Mouse (Mus musculus) C2C12 (cell line): ENCODE data around the gene Ank2. TPM values are rescaled to one million over a fixed set of nuclear protein-coding genes. Genes with fewer than 3 reads are reported as not detected.
A peak's percentile ranks its signal among the peaks of the same experiment; 100 is the strongest.

Experiments used
- H3K27me3 ChIP-seq: one replicate; pipeline ENCODE4 v1.6.1; 2011; ENCODE audit not compliant: control insufficient read depth, insufficient read depth, insufficient read length
- H3K36me3 ChIP-seq: one replicate; pipeline ENCODE4 v1.6.1; 2011; ENCODE audit not compliant: control insufficient read depth, insufficient read depth
- H3K4me3 ChIP-seq: one replicate; pipeline ENCODE4 v1.5.1; 2011; ENCODE audit warnings: mild to moderate bottlenecking, control low read depth; ENCODE audit not compliant: poor library complexity, insufficient read depth, severe bottlenecking
- H3K79me2 ChIP-seq: one replicate; pipeline ENCODE4 v1.6.1; 2011; ENCODE audit not compliant: control insufficient read depth, insufficient read depth
- H3K79me3 ChIP-seq: one replicate; pipeline ENCODE4 v1.6.1; 2011; ENCODE audit warnings: low read depth, control low read depth
- H3ac ChIP-seq: one replicate; pipeline ENCODE3; 2011; ENCODE audit warnings: low read depth; ENCODE audit not compliant: control insufficient read depth, insufficient read length
- CEBPB ChIP-seq: IDR thresholded peaks from one replicate; pipeline ENCODE4 v1.6.1; 2011; ENCODE audit warnings: low read depth, mild to moderate bottlenecking, control low read depth, moderate library complexity
- CTCF ChIP-seq: IDR thresholded peaks from one replicate; pipeline ENCODE4 v1.5.1; 2011; ENCODE audit not compliant: control insufficient read depth, insufficient read depth, insufficient read length
- FOSL1 ChIP-seq: IDR thresholded peaks from one replicate; pipeline ENCODE4 v1.8.0; 2011; ENCODE audit warnings: mild to moderate bottlenecking, low read length; ENCODE audit not compliant: poor library complexity, insufficient read depth, severe bottlenecking
- MAX ChIP-seq: IDR thresholded peaks from one replicate; pipeline ENCODE4 v1.6.1; 2011; ENCODE audit warnings: mild to moderate bottlenecking, control low read depth
- MYOD1 ChIP-seq: IDR thresholded peaks from one replicate; pipeline ENCODE4 v1.6.1; 2011; ENCODE audit warnings: low read depth; ENCODE audit not compliant: control insufficient read depth, insufficient read length
- MYOG ChIP-seq: IDR thresholded peaks from one replicate; pipeline ENCODE4 v1.6.1; 2011; ENCODE audit not compliant: control insufficient read depth, insufficient read length; ENCODE audit errors: extremely low read depth
- USF1 ChIP-seq: IDR thresholded peaks from one replicate; pipeline ENCODE4 v1.6.1; 2011; ENCODE audit warnings: low read depth, mild to moderate bottlenecking, control low read depth, moderate library complexity
- polyA plus RNA-seq: library from polyadenylated mRNA; unstranded; fragments of >200 nt; fragmentation: generic; extraction: Trizol; gene quantifications from one replicate; pipeline ENCODE4 v1.2.1, GENCODE M21; 2012; ENCODE audit warnings: missing spikeins

Ank2 gene
- polyA plus RNA-seq, 1 experiment = 3.5 TPM

- Histone ChIP-seq H3K79me3 (no peaks in the 10 kb centered on the region), H3K4me3 (no peak overlapping the region), H3ac (no peak overlapping the region), H3K79me2 (no peaks in the 10 kb centered on the region), H3K27me3 (no peaks in the 10 kb centered on the region), H3K36me3 (no peaks in the 10 kb centered on the region)
- TF ChIP-seq FOSL1 (no peak), CTCF (no peak), CEBPB (no peak), USF1 (no peak), MAX (no peak), MYOG (no peak), MYOD1 (no peak)
These were observed 516.3 kb downstream of the Ank2 start for GRCm38 (mm10) chr3:126982814-126983213.

GRCm38 (mm10) chr3:126981163-126981562 is 518.0 kb downstream of the Ank2 start:
- Histone ChIP-seq H3ac (no peak overlapping the region), H3K36me3 (no peaks in the 10 kb centered on the region), H3K79me3 (no peaks in the 10 kb centered on the region), H3K79me2 (no peaks in the 10 kb centered on the region), H3K4me3 (no peak overlapping the region), H3K27me3 (no peaks in the 10 kb centered on the region)
- no peak for TF ChIP-seq CEBPB

GRCm38 (mm10) chr3:126979635-126980034 is 519.5 kb downstream of the Ank2 start:
- no peak overlapping the region for H3K4me3 ChIP-seq
- no peaks in the 10 kb centered on the region for H3K36me3 ChIP-seq
- no peaks in the 10 kb centered on the region for H3K79me2 ChIP-seq
- H3K27me3 ChIP-seq = no peaks in the 10 kb centered on the region
- H3K79me3 ChIP-seq = no peaks in the 10 kb centered on the region
- H3ac ChIP-seq = no peak overlapping the region
- TF ChIP-seq MYOG (no peak), CTCF (no peak), CEBPB (no peak), MYOD1 (no peak), USF1 (no peak), FOSL1 (no peak), MAX (no peak)

- Histone ChIP-seq H3K36me3 (no peaks in the 10 kb centered on the region), H3K4me3 (no peak overlapping the region)
- no peak for TF ChIP-seq CEBPB
- peak; percentile 2 for TF ChIP-seq CTCF
These were observed 520.3 kb downstream of the Ank2 start for GRCm38 (mm10) chr3:126978768-126979410.

GRCm38 (mm10) chr3:126977399-126977798 is 521.8 kb downstream of the Ank2 start:
- Histone ChIP-seq H3K4me3 (no peak overlapping the region), H3K36me3 (no peaks in the 10 kb centered on the region), H3K27me3 (no peaks in the 10 kb centered on the region), H3ac (no peak overlapping the region), H3K79me3 (no peaks in the 10 kb centered on the region), H3K79me2 (no peaks in the 10 kb centered on the region)
- no peak for TF ChIP-seq MAX
- no peak for TF ChIP-seq USF1
- TF ChIP-seq MYOD1 = no peak
- TF ChIP-seq MYOG = no peak
- no peak for TF ChIP-seq CEBPB
- no peak for TF ChIP-seq CTCF
- no peak for TF ChIP-seq FOSL1

More at GRCm38 (mm10) chr3:126978768-126979410, 520.3 kb downstream of the Ank2 start:
- no peaks in the 10 kb centered on the region for H3K79me2 ChIP-seq
- no peaks in the 10 kb centered on the region for H3K27me3 ChIP-seq
- H3ac ChIP-seq = no peak overlapping the region
- no peaks in the 10 kb centered on the region for H3K79me3 ChIP-seq

GRCm38 (mm10) chr3:126976793-126977192 is 522.4 kb downstream of the Ank2 start:
- Histone ChIP-seq H3K4me3 (no peak overlapping the region), H3K79me2 (no peaks in the 10 kb centered on the region)

More at GRCm38 (mm10) chr3:126976793-126977192, 522.4 kb downstream of the Ank2 start:
- H3K27me3 ChIP-seq = no peaks in the 10 kb centered on the region
- no peak for TF ChIP-seq MAX
- no peaks in the 10 kb centered on the region for H3K79me3 ChIP-seq
- H3K36me3 ChIP-seq = no peaks in the 10 kb centered on the region
- no peak overlapping the region for H3ac ChIP-seq
